Mouse (Mus musculus) embryonic facial prominence, embryonic 13.5 days (tissue): ENCODE measurements around the gene Creb3l1. TPM values are rescaled to one million over a fixed set of nuclear protein-coding genes. Genes with fewer than 3 reads are reported as not detected.

Experiments used
- ATAC-seq: fragments of 200-750 bp; cut with Nextera tagmentation; 2 replicates; pipeline ENCODE4 v1.8.0; 2017; ENCODE audit warnings: low read depth; ENCODE audit not compliant: insufficient number of reproducible peaks, insufficient read depth, low FRiP score, low TSS enrichment
- H3K27ac ChIP-seq: fragments of 300-500 bp; sonication (generic); 2 replicates; pipeline ENCODE4 v1.5.1; 2015; ENCODE audit warnings: moderate library complexity, mild to moderate bottlenecking, inconsistent platforms
- H3K27me3 ChIP-seq: fragments of 300-500 bp; sonication (generic); 2 replicates; pipeline ENCODE4 v1.6.1; 2015; ENCODE audit warnings: mild to moderate bottlenecking, inconsistent platforms
- H3K36me3 ChIP-seq: fragments of 300-500 bp; sonication (generic); 2 replicates; pipeline ENCODE4 v1.6.1; 2015; ENCODE audit warnings: mild to moderate bottlenecking, inconsistent platforms
- H3K4me1 ChIP-seq: fragments of 300-500 bp; sonication (generic); 2 replicates; pipeline ENCODE4 v1.6.1; 2015; ENCODE audit warnings: inconsistent platforms
- H3K4me2 ChIP-seq: fragments of 300-500 bp; sonication (generic); 2 replicates; pipeline ENCODE4 v1.6.1; 2015; ENCODE audit warnings: moderate library complexity, mild to moderate bottlenecking, inconsistent platforms
- H3K4me3 ChIP-seq: fragments of 300-500 bp; sonication (generic); 2 replicates; pipeline ENCODE4 v1.5.1; 2015; ENCODE audit warnings: mild to moderate bottlenecking, inconsistent platforms
- H3K9ac ChIP-seq: fragments of 300-500 bp; sonication (generic); 2 replicates; pipeline ENCODE4 v1.6.1; 2015; ENCODE audit warnings: mild to moderate bottlenecking, inconsistent platforms
- H3K9me3 ChIP-seq: fragments of 300-500 bp; sonication (generic); 2 replicates; pipeline ENCODE4 v1.6.1; 2016; ENCODE audit warnings: inconsistent platforms
- WGBS: fragments of 180-500 bp; shearing (Covaris S2); methylation state at CpG from one replicate; pipeline ENCODE4 v1.1.7; 2015; ENCODE audit warnings: mixed read lengths; 5-methylcytosine and 5-hydroxymethylcytosine counted together
- polyA plus RNA-seq: library from polyadenylated mRNA; unstranded; fragments of >200 nt; fragmentation: Nextera tagmentation; extraction: Ambion mirVana; gene quantifications from 2 replicates; pipeline ENCODE4 v1.2.1, GENCODE M21; 2015

The Creb3l1 gene
- polyA plus RNA-seq, 1 experiment from 2014 or later: 13.4 TPM

GRCm38 (mm10) chr2:92012768-92013445 is 11.4 kb downstream of the Creb3l1 start:
- WGBS: 17% methylated on average over 8 of the region's 8 CpGs
- Histone ChIP-seq H3K9ac (peak overlapping the region; percentile 44), H3K27ac (peak overlapping the region; percentile 90), H3K36me3 (no peaks in the 10 kb centered on the region), H3K4me3 (no peak overlapping the region), H3K4me2 (peak overlapping the region; percentile 40), H3K9me3 (no peaks in the 10 kb centered on the region), H3K4me1 (peaks cover 52% of the 10 kb centered on the region), H3K27me3 (no peaks in the 10 kb centered on the region)
- peak; percentile 63 for ATAC-seq

DNA sequence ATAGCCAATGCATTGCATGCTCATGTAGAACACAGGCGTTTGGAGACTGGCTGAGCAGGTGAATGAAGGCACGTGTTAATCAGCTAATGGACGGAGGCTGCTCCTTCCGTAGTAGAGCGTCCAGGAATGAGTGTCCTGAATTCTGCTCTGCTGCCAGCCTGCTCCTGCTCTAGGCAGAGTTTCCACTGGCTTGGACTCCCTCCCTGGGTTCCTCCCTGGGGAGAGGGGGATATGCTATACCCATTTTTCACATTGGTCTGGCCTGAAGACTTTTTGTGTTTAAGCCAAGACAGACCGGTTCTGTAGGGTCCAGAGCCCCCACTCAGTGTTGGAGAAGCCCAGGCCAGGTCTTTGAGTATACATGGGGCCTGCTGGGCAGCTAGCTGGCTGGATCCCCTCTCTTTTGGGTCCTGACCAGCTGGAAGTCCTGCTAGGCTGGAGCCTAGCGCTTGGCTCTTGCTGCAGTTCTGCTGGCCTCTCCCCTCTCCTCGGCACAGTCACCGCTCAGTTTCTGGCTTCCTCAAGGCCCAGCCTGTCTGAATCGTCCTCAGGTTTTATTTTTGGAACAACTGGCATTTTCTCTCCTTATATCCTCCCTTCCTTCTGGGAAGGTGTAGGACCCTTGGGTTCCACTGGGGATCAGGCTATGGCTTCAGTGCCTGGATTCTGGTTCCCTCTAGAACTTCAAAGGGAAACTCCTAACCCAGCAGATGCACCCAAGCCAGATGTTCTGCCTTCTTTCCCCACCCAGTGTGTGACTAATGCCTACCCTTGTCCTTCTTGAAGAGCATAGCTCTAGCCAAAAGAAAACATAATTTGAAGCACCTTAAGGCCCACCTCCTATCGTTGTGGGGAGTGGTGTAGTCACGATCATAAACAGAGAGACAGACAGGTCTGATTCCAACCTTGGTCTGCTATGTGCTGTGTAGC is 12.6 kb downstream of the Creb3l1 start:
- H3K27ac ChIP-seq: peak overlapping the region; percentile 90
- peak overlapping the region; percentile 44; the same call in 1 of the 2 replicates for H3K9ac ChIP-seq
- ATAC-seq: no peak
- no peaks in the 10 kb centered on the region for H3K9me3 ChIP-seq
- H3K36me3 ChIP-seq: no peaks in the 10 kb centered on the region
- H3K4me1 ChIP-seq: peaks cover 55% of the 10 kb centered on the region
- 79% methylated on average over 12 of the region's 12 CpGs for WGBS
- no peaks in the 10 kb centered on the region for H3K27me3 ChIP-seq
- no peak overlapping the region for H3K4me2 ChIP-seq
- no peak overlapping the region for H3K4me3 ChIP-seq

DNA sequence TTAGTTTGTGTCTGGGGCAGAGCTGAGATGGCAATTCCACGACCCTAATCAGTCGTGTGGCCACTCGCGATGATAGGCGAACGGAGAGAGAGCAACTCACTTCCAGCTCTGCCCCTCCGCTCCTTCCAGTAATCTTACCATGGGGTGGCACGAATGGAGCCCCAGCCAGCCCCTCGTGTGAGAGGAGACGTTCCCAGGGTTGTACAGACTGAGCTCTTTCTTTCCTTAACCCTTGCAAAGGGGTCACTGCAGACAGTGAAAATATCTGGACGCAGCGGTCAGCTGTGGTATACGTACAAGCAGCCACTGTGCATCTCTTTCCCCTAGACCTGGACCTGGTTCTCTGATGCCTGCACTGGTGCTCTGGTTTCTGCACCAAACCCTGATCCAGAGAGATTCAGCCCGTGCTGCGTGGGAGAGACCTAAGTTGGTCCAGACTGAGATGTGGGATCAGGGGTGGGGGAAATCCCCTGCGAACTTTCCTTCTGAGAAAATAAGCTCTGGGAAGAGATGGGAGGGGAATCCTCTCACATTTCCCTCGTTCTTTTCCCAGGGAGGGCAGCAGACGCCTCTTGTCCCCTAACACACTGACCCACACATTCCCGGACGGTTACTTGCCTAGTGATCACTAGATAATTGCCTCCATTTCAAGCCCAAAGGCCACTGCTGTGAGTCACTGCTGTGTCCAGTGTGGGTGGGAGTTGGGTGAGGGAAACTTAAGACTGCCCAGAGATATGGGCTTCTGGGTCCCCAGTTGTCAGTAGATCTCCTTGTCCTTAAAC is 15.5 kb downstream of the Creb3l1 start:
- H3K4me1 ChIP-seq: peaks cover 51% of the 10 kb centered on the region
- H3K27ac ChIP-seq: peak overlapping the region; percentile 95
- peak overlapping the region; percentile 88 for H3K4me2 ChIP-seq
- H3K4me3 ChIP-seq: peak overlapping the region; percentile 53
- H3K9me3 ChIP-seq: no peaks in the 10 kb centered on the region
- peak overlapping the region; percentile 81 for H3K9ac ChIP-seq
- H3K27me3 ChIP-seq: 0 out of 2 replicates have a peak, but pooled peaks cover 7% of the 10 kb centered on the region
- WGBS: 2% methylated on average over 20 of the region's 20 CpGs
- ATAC-seq: no peak
- H3K36me3 ChIP-seq: no peaks in the 10 kb centered on the region

DNA sequence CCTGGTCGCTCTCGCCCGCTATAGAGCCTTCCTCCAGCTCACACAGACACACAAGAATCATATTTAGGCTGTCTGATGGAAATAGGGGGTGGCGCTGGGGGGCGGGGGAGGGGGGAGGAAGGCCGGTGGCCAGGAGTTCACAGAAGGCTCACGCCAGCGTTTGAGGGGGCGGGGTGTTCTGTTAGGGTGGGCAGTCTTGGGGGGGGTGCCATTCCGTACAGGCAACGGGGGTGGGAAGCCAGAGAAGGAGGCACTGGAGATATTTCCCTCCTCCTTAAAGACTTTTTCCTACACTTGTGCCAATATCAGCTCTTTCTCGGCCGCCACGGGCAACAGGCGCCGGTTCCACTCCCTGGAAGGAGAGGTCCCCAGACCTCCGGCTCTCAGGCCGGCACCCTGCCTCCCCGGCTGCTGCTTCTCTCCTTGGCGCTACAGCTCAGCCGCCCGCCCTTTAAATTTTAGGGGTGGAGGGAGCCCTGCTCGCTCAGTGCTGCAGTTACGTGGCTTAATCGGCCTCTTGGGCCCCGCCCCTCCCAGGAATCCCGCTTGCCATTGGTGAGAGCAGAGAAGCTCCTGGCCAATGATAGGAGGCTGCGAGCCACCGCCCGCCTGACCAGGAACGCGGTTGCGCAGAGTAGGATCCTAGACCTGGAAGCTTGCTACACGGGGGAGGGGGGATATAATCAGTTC is 16.2 kb downstream of the Creb3l1 start:
- H3K9me3 ChIP-seq: no peaks in the 10 kb centered on the region
- H3K36me3 ChIP-seq: no peaks in the 10 kb centered on the region
- H3K27ac ChIP-seq: peak overlapping the region; percentile 95
- ATAC-seq: peak; percentile 92
- H3K9ac ChIP-seq: peak overlapping the region; percentile 81
- H3K4me3 ChIP-seq: peak overlapping the region; percentile 53
- H3K27me3 ChIP-seq: 0 out of 2 replicates have a peak, but pooled peaks cover 7% of the 10 kb centered on the region
- peaks cover 44% of the 10 kb centered on the region for H3K4me1 ChIP-seq
- H3K4me2 ChIP-seq: peak overlapping the region; percentile 88
- 0% methylated on average over 34 of the region's 34 CpGs for WGBS

GRCm38 (mm10) chr2:92006983-92007921 is 17.1 kb downstream of the Creb3l1 start:
- H3K4me1 ChIP-seq: peaks cover 36% of the 10 kb centered on the region
- no peaks in the 10 kb centered on the region for H3K36me3 ChIP-seq
- no peaks in the 10 kb centered on the region for H3K9me3 ChIP-seq
- H3K27me3 ChIP-seq: 0 out of 2 replicates have a peak, but pooled peaks cover 7% of the 10 kb centered on the region
- peak overlapping the region; percentile 71 for H3K9ac ChIP-seq
- H3K27ac ChIP-seq: peak overlapping the region; percentile 95
- 2% methylated on average over 28 of the region's 28 CpGs for WGBS
- peak overlapping the region; percentile 88 for H3K4me2 ChIP-seq
- ATAC-seq: no peak
- peak overlapping the region; percentile 53 for H3K4me3 ChIP-seq

DNA sequence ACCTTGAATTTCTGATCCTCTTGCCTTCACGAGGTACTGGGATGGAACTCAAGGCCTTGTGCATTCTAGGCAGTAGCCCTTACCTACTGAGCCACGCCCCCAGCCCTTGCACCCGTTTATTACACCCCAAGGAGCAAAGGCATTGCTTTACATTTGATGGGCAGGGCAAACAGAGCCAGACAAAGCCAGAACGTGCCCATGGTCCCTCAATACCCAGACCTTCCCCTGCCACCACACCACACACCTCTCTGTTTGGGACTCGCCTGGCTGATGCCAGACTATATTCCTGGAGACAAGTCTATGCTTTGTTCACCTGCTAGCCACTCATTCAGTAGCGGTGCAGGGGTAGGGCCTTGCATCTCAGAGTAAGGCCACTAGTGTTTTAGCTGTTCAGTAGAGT is 17.8 kb downstream of the Creb3l1 start:
- Histone ChIP-seq H3K36me3 (peaks cover 3% of the 10 kb centered on the region), H3K9me3 (no peaks in the 10 kb centered on the region), H3K4me3 (peak overlapping the region; percentile 53), H3K27me3 (peaks cover 11% of the 10 kb centered on the region; the same call in 1 of the 2 replicates), H3K4me1 (peaks cover 28% of the 10 kb centered on the region), H3K9ac (peak overlapping the region; percentile 71), H3K4me2 (peak overlapping the region; percentile 88), H3K27ac (peak overlapping the region; percentile 95; the same call in 1 of the 2 replicates)
- WGBS: 48% methylated on average over 6 of the region's 6 CpGs
- ATAC-seq: no peak

- Histone ChIP-seq H3K4me1 (peaks cover 28% of the 10 kb centered on the region), H3K27ac (no peak overlapping the region), H3K9me3 (no peaks in the 10 kb centered on the region), H3K36me3 (peaks cover 5% of the 10 kb centered on the region), H3K4me2 (no peak overlapping the region), H3K9ac (no peak overlapping the region), H3K27me3 (peaks cover 13% of the 10 kb centered on the region; the same call in 1 of the 2 replicates), H3K4me3 (no peak overlapping the region)
- no peak for ATAC-seq
- WGBS: 65% methylated on average over 7 of the region's 7 CpGs
Observed at GRCm38 (mm10) chr2:92004617-92005016, 19.7 kb downstream of the Creb3l1 start.

- Histone ChIP-seq H3K27ac (no peak overlapping the region), H3K9me3 (no peaks in the 10 kb centered on the region), H3K4me3 (no peak overlapping the region), H3K27me3 (peaks cover 6% of the 10 kb centered on the region; the same call in 1 of the 2 replicates), H3K4me2 (no peak overlapping the region), H3K36me3 (peaks cover 5% of the 10 kb centered on the region), H3K4me1 (no peaks in the 10 kb centered on the region), H3K9ac (no peak overlapping the region)
- 84% methylated on average over 16 of the region's 16 CpGs for WGBS
- ATAC-seq: no peak
Observed at GRCm38 (mm10) chr2:91997905-91998608, 26.2 kb downstream of the Creb3l1 start.

- Histone ChIP-seq H3K9me3 (no peaks in the 10 kb centered on the region), H3K4me2 (no peak overlapping the region), H3K27me3 (no peaks in the 10 kb centered on the region), H3K9ac (no peak overlapping the region), H3K27ac (no peak overlapping the region), H3K4me1 (no peaks in the 10 kb centered on the region), H3K4me3 (no peak overlapping the region), H3K36me3 (peaks cover 3% of the 10 kb centered on the region; the same call in 1 of the 2 replicates)
- WGBS: 86% methylated on average over 5 of the region's 5 CpGs
- no peak for ATAC-seq
Observed at GRCm38 (mm10) chr2:91996006-91996405, 28.3 kb downstream of the Creb3l1 start.
